Mouse (Mus musculus): ENCODE data around the gene Lrfn1.

DNA sequence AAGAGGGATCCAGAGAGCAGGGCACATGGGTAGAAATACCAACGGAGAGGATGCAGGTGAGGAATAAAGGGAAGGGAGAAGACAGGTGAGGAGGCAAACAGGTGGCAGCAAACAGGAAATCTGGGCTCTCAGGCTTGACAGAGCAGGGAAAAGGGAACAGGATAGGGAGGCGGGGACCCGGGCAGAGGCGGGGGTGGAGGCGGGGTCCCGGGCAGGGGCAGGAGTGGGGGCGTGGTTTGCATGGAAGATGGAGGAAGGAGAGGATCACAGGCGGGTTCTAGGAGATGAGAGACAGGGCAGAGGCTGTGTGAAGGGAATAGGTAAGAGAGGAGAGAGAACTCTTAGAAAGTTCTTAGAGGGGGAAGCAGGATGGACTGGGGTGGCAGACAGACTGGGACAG is 27.1 kb downstream of the Lrfn1 start:
- TF ChIP-seq CTCF (IDR thresholded peaks at IDR 0.05; ENCODE audit: low read depth) (no peak), EP300 (IDR thresholded peaks at IDR 0.05; ENCODE audit: low read depth) (no peak)
